In genomic region chr10:80136952-80137625, GRCm38 (mm10) we compare ENCODE assay signal across 8 mouse cellular contexts. TPM values are rescaled to one million over a fixed set of nuclear protein-coding genes. Genes with fewer than 3 reads are reported as not detected.
DNase-seq lines count a peak whose midpoint lies in the region; ATAC-seq and TF ChIP-seq lines count a peak whose summit lies in the region.

No protein-coding gene starts in this region.

- H3K4me2 ChIP-seq in hindbrain, embryonic 11.5 days (replicated peaks; ENCODE audit: low read depth, low read length), result peak overlapping the region; percentile 99

- no peak for TF ChIP-seq CTCF in lung, adult 2 months (IDR thresholded peaks at IDR 0.05; ENCODE audit: insufficient read depth, low read length)

- peak; percentile 16 for DNase-seq in gastrocnemius, postnatal 10 days
- no peak for DNase-seq in gastrocnemius, adult 8-10 months (ENCODE audit: low spot score in 2 of 2)
- DNase-seq in B cell, adult 2 months, result peak; percentile 61 to 64
- peak; percentile 58 for DNase-seq in cerebellum, adult 8-10 months
- DNase-seq in hindbrain, embryonic 11.5 days (ENCODE audit: low spot score), result peak; percentile 51
- DNase-seq in lung, adult 2 months, result peak; percentile 51
- peak; percentile 69 for DNase-seq in retina, postnatal 1 day

- TF ChIP-seq POLR2A in lung, adult 2 months (IDR thresholded peaks at IDR 0.05; ENCODE audit: borderline replicate concordance, extremely low read depth, low read depth, low read length), result peak; percentile 34; the same call in 1 of the 2 replicates

- no peak for ATAC-seq in hindbrain, embryonic 11.5 days (ENCODE audit: low FRiP score)
- ATAC-seq in megakaryocyte-erythroid progenitor cell, adult 5-6 weeks (replicated peaks; ENCODE audit: low FRiP score, low TSS enrichment, poor library complexity, severe bottlenecking), result no peak

- H3K36me3 ChIP-seq in hindbrain, embryonic 11.5 days (ENCODE audit: control insufficient read depth, insufficient read depth, low read length), result no peaks in the 10 kb centered on the region

- peaks cover 23% of the 10 kb centered on the region for H3K27me3 ChIP-seq in hindbrain, embryonic 11.5 days (ENCODE audit: control insufficient read depth, insufficient read depth, low read length)

- H3K4me3 ChIP-seq in hindbrain, embryonic 11.5 days (ENCODE audit: low read depth, low read length), result peak overlapping the region; percentile 80
- H3K4me3 ChIP-seq in lung, adult 2 months (replicated peaks; ENCODE audit: extremely low read depth, low read depth, low read length), result peak overlapping the region; percentile 16

- H3K27ac ChIP-seq in hindbrain, embryonic 11.5 days (ENCODE audit: low read depth, low read length), result 0 out of 2 replicates have a peak overlapping the region, but pooled peaks have one; percentile 93

- peaks cover 20% of the 10 kb centered on the region for H3K4me1 ChIP-seq in hindbrain, embryonic 11.5 days (replicated peaks; ENCODE audit: control insufficient read depth, insufficient read depth, low read length)
- peaks cover 4% of the 10 kb centered on the region; the same call in 1 of the 2 replicates for H3K4me1 ChIP-seq in lung, adult 2 months (ENCODE audit: control insufficient read depth, insufficient read depth, low read length)

- 3% methylated on average over 29 of the region's 29 CpGs for WGBS in hindbrain, embryonic 11.5 days
- WGBS in lung, adult 2 months, result 14% methylated on average over 29 of the region's 29 CpGs

- H3K9ac ChIP-seq in hindbrain, embryonic 11.5 days (ENCODE audit: low read depth, low read length), result peak overlapping the region; percentile 85

- H3K9me3 ChIP-seq in hindbrain, embryonic 11.5 days (ENCODE audit: control insufficient read depth, low read length), result no peaks in the 10 kb centered on the region

RNA-seq across cellular contexts. Expression of gene Atp5d, which starts 1.3 kb away (rescaled TPM):
- total RNA-seq in gastrocnemius, postnatal 10 days (2021), result 100 to 1,000 TPM; 576 to 659 TPM
- 100 to 1,000 TPM; 525 to 571 (median 544) TPM for total RNA-seq in gastrocnemius, adult 8-10 months (2022)
- 364 and 371 TPM in 2 replicates for polyA plus RNA-seq in hindbrain, embryonic 11.5 days (2014; fragmentation: Nextera tagmentation; extraction: Ambion mirVana)
- polyA plus RNA-seq in lung, adult 2 months (2012; rRNA removed), result 709 and 1,054 TPM in 2 replicates
- total RNA-seq in megakaryocyte-erythroid progenitor cell, adult 5-6 weeks (2014; fragmentation: Nextera tagmentation), result 282 and 325 TPM in 2 replicates
- total RNA-seq in megakaryocyte-erythroid progenitor cell, adult 5-6 weeks (2017), result 29.3 and 49.3 TPM in 2 replicates

RNA-seq across cellular contexts. Expression of gene Cbarp, which starts 3.5 kb away (rescaled TPM):
- 1 to 10 TPM; 2.3 to 3.2 TPM for total RNA-seq in gastrocnemius, postnatal 10 days (2021)
- total RNA-seq in gastrocnemius, adult 8-10 months (2022), result 1 to 10 TPM; 1.9 to 4.0 (median 2.9) TPM
- 15.1 and 16.7 TPM in 2 replicates for polyA plus RNA-seq in hindbrain, embryonic 11.5 days (2014; fragmentation: Nextera tagmentation; extraction: Ambion mirVana)
- polyA plus RNA-seq in lung, adult 2 months (2012; rRNA removed), result 29.9 and 31.5 TPM in 2 replicates
- 5.2 and 10.5 TPM in 2 replicates for total RNA-seq in megakaryocyte-erythroid progenitor cell, adult 5-6 weeks (2014; fragmentation: Nextera tagmentation)
- 3.7 TPM in 1 of 2 replicates, not detected in the other for total RNA-seq in megakaryocyte-erythroid progenitor cell, adult 5-6 weeks (2017)

RNA-seq across cellular contexts. Expression of gene Midn, which starts 11.0 kb away (rescaled TPM):
- 10 to 100 TPM; 34.3 to 62.7 TPM for total RNA-seq in gastrocnemius, postnatal 10 days (2021)
- total RNA-seq in gastrocnemius, adult 8-10 months (2022), result 10 to 100 TPM; 20.8 to 36.0 (median 29.5) TPM
- 66.7 and 67.1 TPM in 2 replicates for polyA plus RNA-seq in hindbrain, embryonic 11.5 days (2014; fragmentation: Nextera tagmentation; extraction: Ambion mirVana)
- 110 and 150 TPM in 2 replicates for polyA plus RNA-seq in lung, adult 2 months (2012; rRNA removed)
- total RNA-seq in megakaryocyte-erythroid progenitor cell, adult 5-6 weeks (2014; fragmentation: Nextera tagmentation), result 30.9 and 34.0 TPM in 2 replicates
- total RNA-seq in megakaryocyte-erythroid progenitor cell, adult 5-6 weeks (2017), result 9.4 and 10.5 TPM in 2 replicates

RNA-seq across cellular contexts. Expression of gene Stk11, which starts 21.5 kb away (rescaled TPM):
- total RNA-seq in gastrocnemius, postnatal 10 days (2021), result 100 to 1,000 TPM; 105 to 110 TPM
- 100 to 1,000 TPM; 157 to 173 (median 162) TPM for total RNA-seq in gastrocnemius, adult 8-10 months (2022)
- polyA plus RNA-seq in hindbrain, embryonic 11.5 days (2014; fragmentation: Nextera tagmentation; extraction: Ambion mirVana), result 21.3 and 26.8 TPM in 2 replicates
- polyA plus RNA-seq in lung, adult 2 months (2012; rRNA removed), result 161 and 168 TPM in 2 replicates
- total RNA-seq in megakaryocyte-erythroid progenitor cell, adult 5-6 weeks (2014; fragmentation: Nextera tagmentation), result 152 and 213 TPM in 2 replicates
- total RNA-seq in megakaryocyte-erythroid progenitor cell, adult 5-6 weeks (2017), result 116 and 174 TPM in 2 replicates

RNA-seq across cellular contexts. Expression of gene Cirbp, which starts 28.7 kb away (rescaled TPM):
- total RNA-seq in gastrocnemius, postnatal 10 days (2021), result 10 to 100 TPM; 84.3 to 88.4 TPM
- 10 to 100 TPM; 23.4 to 49.1 (median 31.4) TPM for total RNA-seq in gastrocnemius, adult 8-10 months (2022)
- 83.4 and 90.4 TPM in 2 replicates for polyA plus RNA-seq in hindbrain, embryonic 11.5 days (2014; fragmentation: Nextera tagmentation; extraction: Ambion mirVana)
- polyA plus RNA-seq in lung, adult 2 months (2012; rRNA removed), result 162 and 200 TPM in 2 replicates
- 31.5 and 44.0 TPM in 2 replicates for total RNA-seq in megakaryocyte-erythroid progenitor cell, adult 5-6 weeks (2014; fragmentation: Nextera tagmentation)
- total RNA-seq in megakaryocyte-erythroid progenitor cell, adult 5-6 weeks (2017), result 30.8 and 73.1 TPM in 2 replicates

Comparison
In these comparisons a context has a peak if more than half of its experiments do, and no peak if none do; other contexts are left out.
1. DNase-seq: peak in gastrocnemius, postnatal 10 days (single experiment), B cell, adult 2 months (2 of 2), cerebellum, adult 8-10 months (single experiment), hindbrain, embryonic 11.5 days (single experiment), lung, adult 2 months (single experiment) and retina, postnatal 1 day (single experiment); none in gastrocnemius, adult 8-10 months (0 of 2).